Mouse (Mus musculus) brain, embryonic 14.5 days (tissue): ENCODE measurements at regions not wholly inside any gene's neighbourhood (a gene's known extent, or its start where the extent isn't known, plus 50 kb on each side); places are given as distances from the start of the nearest gene placed in this dataset.

Experiments
- DNase-seq: peaks from one replicate; pipeline ENCODE4 v3.0.0-alpha.2; 2011; ENCODE audit warnings: low read depth
- CTCF ChIP-seq: fragments of 200-500 bp; IDR thresholded peaks from 2 replicates; pipeline ENCODE4 v1.5.1; 2012; ENCODE audit warnings: inconsistent platforms, mild to moderate bottlenecking, moderate library complexity, borderline replicate concordance; ENCODE audit not compliant: insufficient read depth, insufficient read length; ENCODE audit errors: extremely low read depth
- POLR2A ChIP-seq: fragments of 200-500 bp; IDR thresholded peaks from 2 replicates; pipeline ENCODE4 v1.6.1; 2012; ENCODE audit warnings: mild to moderate bottlenecking, inconsistent platforms, borderline replicate concordance; ENCODE audit not compliant: poor library complexity, insufficient read depth, insufficient read length, severe bottlenecking; ENCODE audit errors: extremely low read depth

- TF ChIP-seq POLR2A (no peak), CTCF (no peak)
- DNase-seq: peak; percentile 50
These were observed 143.9 kb upstream of the Adgrl2 start for GRCm38 (mm10) chr3:149134028-149134938.

DNA sequence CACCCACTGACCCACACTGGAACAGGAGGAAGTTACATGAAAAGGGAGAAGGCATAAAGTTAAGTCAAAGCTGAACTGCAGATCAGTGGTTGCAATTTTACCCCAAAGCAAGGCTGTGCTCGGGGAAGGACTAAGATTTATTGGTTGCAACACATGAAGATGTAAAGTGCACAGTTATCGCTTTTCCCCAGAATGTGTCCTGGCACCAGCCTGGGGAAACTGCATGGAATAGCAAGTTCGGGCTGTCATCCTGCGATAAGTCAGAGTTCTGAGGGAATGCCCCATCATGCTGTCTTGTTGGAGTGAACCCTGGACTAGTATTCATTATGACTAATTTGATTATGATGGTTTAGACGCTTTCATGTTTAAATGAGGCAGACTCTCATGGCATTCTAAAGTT lies 128.5 kb upstream of the Adgrl2 start:
- no peak for DNase-seq
- TF ChIP-seq POLR2A (no peak), CTCF (no peak)

GRCm38 (mm10) chr3:149117684-149118056 lies 127.3 kb upstream of the Adgrl2 start:
- TF ChIP-seq CTCF (no peak), POLR2A (no peak)
- no peak for DNase-seq

GRCm38 (mm10) chr3:149117018-149117683 lies 126.8 kb upstream of the Adgrl2 start:
- no peak for DNase-seq
- TF ChIP-seq CTCF (no peak), POLR2A (no peak)

- TF ChIP-seq POLR2A (no peak), CTCF (no peak)
- DNase-seq: no peak
These were observed 126.2 kb upstream of the Adgrl2 start for GRCm38 (mm10) chr3:149116604-149117003.

DNA sequence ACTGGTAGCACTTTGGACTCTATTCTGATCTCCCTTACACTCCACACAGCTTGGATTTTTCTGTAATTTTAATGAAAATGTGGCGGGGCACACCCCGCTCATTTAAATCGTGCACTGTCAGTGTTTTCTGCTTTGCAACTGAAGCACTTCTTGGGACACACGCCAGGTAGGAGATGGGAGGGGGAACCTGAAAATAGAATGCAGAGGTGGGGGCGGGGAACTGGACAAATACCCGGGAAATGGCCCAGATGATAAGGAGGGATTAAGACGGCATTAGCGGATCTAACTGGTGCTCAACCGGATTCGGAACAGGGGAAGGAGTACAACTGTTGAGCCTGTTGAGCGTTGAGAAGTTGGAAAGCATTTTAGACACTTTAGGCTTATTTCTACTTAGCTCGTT lies 125.5 kb upstream of the Adgrl2 start:
- TF ChIP-seq POLR2A (no peak), CTCF (no peak)
- peak; percentile 44 for DNase-seq

DNA sequence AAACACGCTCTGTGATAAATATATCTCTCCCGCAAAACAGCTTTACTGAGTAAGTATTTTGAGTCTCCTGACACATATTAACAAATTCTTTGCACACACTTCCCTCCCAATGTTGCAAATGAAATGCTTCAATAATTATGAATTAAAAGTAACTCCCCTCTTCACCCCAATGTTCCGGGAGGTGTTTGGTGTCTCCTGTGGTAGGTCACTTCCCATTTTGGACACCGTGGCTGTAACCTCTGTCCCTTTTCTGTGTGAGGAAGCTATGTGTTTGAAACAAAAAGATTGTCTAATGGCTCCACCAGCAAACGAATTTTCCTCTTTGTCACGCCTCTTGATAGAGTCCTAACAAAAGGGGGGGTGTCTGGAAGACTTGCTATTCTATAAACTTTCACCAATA lies 122.5 kb upstream of the Adgrl2 start:
- DNase-seq: no peak
- TF ChIP-seq POLR2A (no peak), CTCF (no peak)

GRCm38 (mm10) chr3:149111529-149112439 lies 121.4 kb upstream of the Adgrl2 start:
- no peak for TF ChIP-seq POLR2A
- no peak for TF ChIP-seq CTCF
- no peak for DNase-seq

GRCm38 (mm10) chr3:149110831-149111230 lies 120.5 kb upstream of the Adgrl2 start:
- no peak for TF ChIP-seq POLR2A
- no peak for TF ChIP-seq CTCF
- no peak for DNase-seq

DNA sequence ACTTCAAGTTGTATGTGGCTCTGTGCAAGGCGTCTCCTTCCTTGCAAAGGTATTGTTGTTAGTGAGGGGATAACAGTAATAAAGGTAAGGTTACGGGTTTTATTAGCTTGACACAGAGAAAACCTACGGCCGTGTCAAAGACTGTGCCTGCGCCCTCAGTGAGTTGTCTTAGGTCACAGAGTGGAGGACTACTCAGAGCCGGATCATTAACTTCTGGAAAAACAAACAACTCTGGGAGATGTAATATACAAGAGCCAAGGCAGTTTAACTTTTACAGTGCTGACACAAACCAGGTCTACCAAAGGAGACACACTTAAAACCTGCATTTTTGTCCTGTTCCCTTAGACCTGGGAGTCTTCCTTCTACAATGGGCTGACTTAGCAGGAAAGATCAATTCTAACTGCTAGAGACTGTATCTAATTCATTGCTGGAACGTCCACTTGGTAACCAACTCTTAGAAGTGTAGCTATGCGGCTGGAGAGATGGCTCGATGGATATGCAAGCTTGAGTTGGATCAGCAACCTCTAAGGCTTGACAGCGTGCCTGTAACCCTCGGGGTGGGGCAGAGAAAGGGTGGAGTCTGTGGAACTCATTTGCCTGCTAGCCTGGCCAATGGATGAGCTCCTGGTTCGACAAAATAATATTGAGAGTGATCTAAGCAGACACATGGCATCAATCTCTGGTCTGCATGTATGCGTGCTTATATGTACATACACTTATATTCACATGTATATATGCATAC lies 115.5 kb upstream of the Adgrl2 start:
- no peak for TF ChIP-seq CTCF
- TF ChIP-seq POLR2A: no peak
- no peak for DNase-seq
